Mouse (Mus musculus) thymus, postnatal 14 days (tissue): Measurements from ENCODE around the gene Nrgn.

ENCODE experiments used
- DNase-seq: peaks from one replicate; pipeline ENCODE4 v3.0.0; 2021

Gene Nrgn

DNA sequence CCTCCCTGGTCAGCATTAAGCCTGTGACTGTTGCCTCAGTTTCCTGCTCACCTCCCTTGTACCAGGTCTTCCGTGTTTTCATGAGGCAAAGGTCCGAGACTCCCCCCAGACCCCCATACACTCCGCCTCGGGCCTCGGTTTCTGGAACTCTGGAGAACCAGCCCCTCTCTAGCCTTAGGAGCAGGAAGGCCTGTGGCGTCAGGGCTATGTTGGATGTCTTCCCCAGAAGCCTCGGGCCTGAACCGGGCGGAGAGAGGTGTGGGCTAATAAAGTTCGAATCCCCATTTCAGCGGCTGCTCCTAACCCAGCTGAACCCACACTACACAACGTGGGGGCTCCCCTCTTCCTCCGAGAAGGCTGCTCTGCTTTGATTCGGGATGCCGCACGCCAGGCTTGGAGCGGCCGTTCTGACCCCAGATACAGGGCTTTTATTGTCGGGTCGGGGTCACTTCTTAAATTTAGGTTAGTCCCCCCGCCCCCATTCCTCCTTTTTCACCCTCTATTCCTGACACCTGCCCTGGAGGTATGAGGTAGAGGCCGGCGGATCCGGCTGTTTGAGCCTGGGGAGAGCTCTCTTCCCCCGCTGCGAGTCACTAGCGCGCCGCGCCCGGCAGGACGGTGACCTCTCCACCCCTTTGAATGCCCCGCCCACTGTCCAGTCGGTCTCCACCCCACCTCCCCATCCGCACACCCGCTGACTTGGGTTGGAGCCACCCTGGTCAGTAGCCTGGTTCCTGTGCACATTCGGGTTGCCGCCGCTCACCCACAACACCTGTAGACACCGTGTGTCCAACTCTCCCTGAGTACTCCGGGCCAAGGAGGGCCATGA is 25.1 kb downstream of the Nrgn start, which contains the start of gene Esam:
Gene Esam (plus strand): TSS at position 683 of the 829 bp plus-strand sequence.
- no peak for DNase-seq

GRCm38 (mm10) chr9:37526443-37527395 is 26.0 kb downstream of the Nrgn start:
- DNase-seq = no peak

- DNase-seq = no peak
These were observed 27.2 kb downstream of the Nrgn start for GRCm38 (mm10) chr9:37525461-37525860.

DNA sequence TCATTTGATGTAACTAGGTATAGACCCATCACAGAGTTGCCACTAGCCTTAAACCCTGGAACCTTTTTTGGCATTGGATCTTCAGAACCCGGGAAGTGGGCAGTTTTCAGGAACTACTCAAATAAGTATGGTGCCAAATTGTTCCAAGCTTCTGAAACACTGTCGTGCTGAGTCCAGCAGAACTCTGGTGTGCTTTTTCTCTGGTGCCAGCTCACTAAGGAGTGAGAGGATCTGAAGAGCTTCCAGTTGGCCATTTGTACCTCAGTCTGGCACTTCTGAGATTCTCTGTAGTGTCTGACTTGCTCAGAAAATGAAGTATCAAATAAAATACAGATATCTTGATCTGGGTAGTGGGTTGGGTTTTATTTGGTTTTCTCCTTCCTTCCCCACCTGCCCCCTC is 32.7 kb downstream of the Nrgn start:
- no peak for DNase-seq

GRCm38 (mm10) chr9:37518991-37519390 is 33.7 kb downstream of the Nrgn start:
- no peak for DNase-seq

DNA sequence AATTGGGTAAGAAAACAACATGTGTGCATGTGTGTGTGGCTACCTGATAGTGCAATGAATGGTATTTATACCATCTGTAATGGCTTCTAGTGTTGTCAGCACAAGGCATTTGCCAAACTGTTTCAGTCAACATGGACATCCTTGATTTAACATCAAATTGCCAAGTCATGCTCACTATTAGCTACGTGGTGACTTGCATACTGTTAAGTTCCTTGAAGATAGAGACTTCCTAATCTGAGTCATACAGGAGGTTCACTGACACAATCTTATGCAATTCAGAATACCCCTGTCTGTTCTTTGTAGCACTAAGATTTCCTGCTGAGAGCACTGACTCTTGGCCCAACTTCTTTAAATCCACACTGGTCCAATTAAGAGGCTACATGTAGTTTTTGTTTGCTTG is 35.2 kb downstream of the Nrgn start:
- DNase-seq = no peak

- DNase-seq = no peak
These were observed 38.2 kb downstream of the Nrgn start for GRCm38 (mm10) chr9:37514456-37514855.

GRCm38 (mm10) chr9:37512097-37512496 is 40.6 kb downstream of the Nrgn start:
- DNase-seq = no peak

GRCm38 (mm10) chr9:37506023-37506422 is 46.7 kb downstream of the Nrgn start:
- DNase-seq = no peak

DNA sequence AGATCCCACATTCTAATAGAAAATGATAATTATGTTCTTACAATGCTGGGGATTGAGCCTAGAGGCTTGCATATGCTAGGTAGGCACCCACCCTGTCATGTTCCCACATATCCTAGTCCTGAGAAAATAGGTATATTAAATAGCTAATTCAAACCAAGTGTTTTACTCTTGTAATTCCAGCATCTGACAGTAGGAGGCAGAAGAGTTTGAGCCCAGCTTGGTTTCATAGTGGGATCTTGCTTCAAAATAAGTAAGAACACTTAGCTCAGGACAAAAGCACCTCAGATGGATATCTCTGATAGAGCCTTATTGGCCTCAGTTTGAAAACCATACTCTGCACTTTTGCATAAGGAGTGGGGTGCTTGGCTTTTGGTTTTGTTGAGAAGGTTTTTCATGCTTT is 48.4 kb downstream of the Nrgn start:
- DNase-seq = no peak

DNA sequence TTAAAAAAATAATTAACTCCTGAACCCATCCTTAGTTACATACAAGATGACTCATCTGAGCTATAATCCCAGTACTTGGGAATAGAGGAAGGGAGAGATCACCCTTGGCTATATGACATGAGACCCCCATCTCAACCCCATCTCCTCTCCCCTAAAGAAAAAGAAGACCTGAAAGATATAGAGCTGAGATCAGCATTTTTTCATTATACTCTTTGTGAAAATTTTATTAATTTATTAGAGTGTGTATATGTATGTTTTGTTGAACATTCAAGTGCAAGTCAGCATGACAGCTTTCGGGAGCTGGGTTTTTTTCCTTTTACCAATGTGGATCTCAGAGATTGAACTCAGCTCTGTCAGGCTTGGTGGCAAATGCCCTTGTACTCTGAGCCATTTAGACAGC is 51.5 kb downstream of the Nrgn start:
- DNase-seq = no peak

- no peak for DNase-seq
These were observed 52.5 kb downstream of the Nrgn start for GRCm38 (mm10) chr9:37500201-37500600.

GRCm38 (mm10) chr9:37496325-37496724 is 56.4 kb downstream of the Nrgn start:
- DNase-seq = no peak

GRCm38 (mm10) chr9:37495761-37496160 is 56.9 kb downstream of the Nrgn start:
- no peak for DNase-seq
